Mouse (Mus musculus) hindbrain, embryonic 16.5 days (tissue): ENCODE data around the gene Trpc7. TPM values are rescaled to one million over a fixed set of nuclear protein-coding genes. Genes with fewer than 3 reads are reported as not detected.

Experiments used
- ATAC-seq: fragments of 200-750 bp; cut with Nextera tagmentation; 2 replicates; pipeline ENCODE4 v1.8.0; 2017; ENCODE audit warnings: moderate TSS enrichment, moderate library complexity
- H3K27ac ChIP-seq: fragments of 300-500 bp; sonication (generic); 2 replicates; pipeline ENCODE4 v1.5.1; 2014; ENCODE audit warnings: low read depth, mild to moderate bottlenecking, control low read depth, low read length, moderate library complexity
- H3K27me3 ChIP-seq: fragments of 300-500 bp; sonication (generic); replicated peaks from 2 replicates; pipeline ENCODE4 v1.6.1; 2014; ENCODE audit warnings: low read length; ENCODE audit not compliant: control insufficient read depth, insufficient read depth
- H3K36me3 ChIP-seq: fragments of 300-500 bp; sonication (generic); 2 replicates; pipeline ENCODE4 v1.6.1; 2014; ENCODE audit warnings: mild to moderate bottlenecking, low read length, moderate library complexity, mixed read lengths; ENCODE audit not compliant: control insufficient read depth, insufficient read depth
- H3K4me1 ChIP-seq: fragments of 300-500 bp; sonication (generic); 2 replicates; pipeline ENCODE4 v1.6.1; 2014; ENCODE audit warnings: low read depth, low read length; ENCODE audit not compliant: control insufficient read depth, insufficient read depth
- H3K4me2 ChIP-seq: fragments of 300-500 bp; sonication (generic); 2 replicates; pipeline ENCODE4 v1.6.1; 2014; ENCODE audit warnings: mild to moderate bottlenecking, low read length, control low read depth, moderate library complexity
- H3K4me3 ChIP-seq: fragments of 300-500 bp; sonication (generic); 2 replicates; pipeline ENCODE4 v1.5.1; 2014; ENCODE audit warnings: mild to moderate bottlenecking, low read length, control low read depth, moderate library complexity
- H3K9ac ChIP-seq: fragments of 300-500 bp; sonication (generic); 2 replicates; pipeline ENCODE4 v1.6.1; 2014; ENCODE audit warnings: low read depth, mild to moderate bottlenecking, control low read depth, low read length, moderate library complexity
- H3K9me3 ChIP-seq: fragments of 300-500 bp; sonication (generic); 2 replicates; pipeline ENCODE4 v1.6.1; 2014; ENCODE audit warnings: mild to moderate bottlenecking, low read length, moderate library complexity; ENCODE audit not compliant: control insufficient read depth
- WGBS: fragments of 180-500 bp; shearing (Covaris S2); extraction: QIAGEN DNeasy Blood & Tissue Kit; methylation state at CpG from one replicate; pipeline ENCODE4 v1.1.7; 2014; 5-methylcytosine and 5-hydroxymethylcytosine counted together
- polyA plus RNA-seq: library from polyadenylated mRNA; unstranded; fragments of >200 nt; fragmentation: Nextera tagmentation; extraction: Ambion mirVana; gene quantifications from 2 replicates; pipeline ENCODE4 v1.2.1, GENCODE M21; 2015

Trpc7 gene
- polyA plus RNA-seq, 1 experiment from 2014 or later = 6.3 TPM

DNA sequence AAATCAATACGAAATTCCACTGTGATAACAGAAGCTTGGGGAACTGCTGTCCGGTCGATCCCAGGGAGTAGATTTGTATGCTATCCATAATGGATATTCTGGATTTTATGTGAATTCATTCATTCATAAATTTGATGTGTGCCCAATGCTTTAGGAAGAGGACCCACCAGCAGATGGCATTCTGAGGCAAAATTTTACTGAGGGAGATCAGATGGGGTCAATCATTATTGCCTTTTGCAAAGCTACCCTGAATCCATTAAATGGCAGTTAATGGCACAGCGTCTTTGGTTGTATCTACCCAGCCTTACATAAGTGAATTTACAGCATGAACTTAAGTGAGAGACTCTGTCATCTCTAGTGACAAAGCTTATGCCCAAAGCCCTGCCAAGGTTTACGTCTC is 1.2 kb downstream of the Trpc7 start:
- H3K36me3 ChIP-seq = no peaks in the 10 kb centered on the region
- H3K4me1 ChIP-seq = no peaks in the 10 kb centered on the region; the same call in 1 of the 2 replicates
- peak overlapping the region; percentile 51 for H3K4me2 ChIP-seq
- 68% methylated on average over 5 of the region's 5 CpGs for WGBS
- H3K4me3 ChIP-seq = peak overlapping the region; percentile 41
- H3K9ac ChIP-seq = no peak overlapping the region
- no peaks in the 10 kb centered on the region for H3K9me3 ChIP-seq
- no peak overlapping the region for H3K27ac ChIP-seq
- ATAC-seq = no peak
- H3K27me3 ChIP-seq = no peaks in the 10 kb centered on the region; the same call in 1 of the 2 replicates

DNA sequence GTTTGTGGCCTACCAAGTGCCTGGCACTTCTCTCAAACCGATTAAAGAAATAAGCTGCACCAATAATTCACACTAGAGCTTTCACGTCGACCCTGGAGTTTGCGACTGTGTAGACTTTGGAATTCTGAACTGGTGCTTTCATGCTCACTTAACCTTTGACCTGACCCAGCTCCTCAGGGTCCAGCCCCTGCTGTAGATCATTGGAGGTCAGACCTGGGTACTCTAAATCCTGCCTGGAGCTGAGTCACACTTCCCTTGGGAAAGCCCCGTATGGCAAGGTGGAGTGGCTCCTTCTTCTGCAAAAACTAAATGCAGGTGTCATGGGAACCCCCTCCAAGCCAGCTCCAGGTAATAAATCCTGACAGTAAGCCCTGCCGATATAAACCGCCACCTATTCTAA is 5.9 kb downstream of the Trpc7 start:
- no peaks in the 10 kb centered on the region; the same call in 1 of the 2 replicates for H3K4me1 ChIP-seq
- H3K36me3 ChIP-seq = peaks cover 7% of the 10 kb centered on the region; the same call in 1 of the 2 replicates
- H3K4me2 ChIP-seq = no peak overlapping the region
- H3K9me3 ChIP-seq = no peaks in the 10 kb centered on the region
- no peaks in the 10 kb centered on the region; the same call in 1 of the 2 replicates for H3K27me3 ChIP-seq
- 40% methylated on average over 7 of the region's 7 CpGs for WGBS
- H3K27ac ChIP-seq = no peak overlapping the region
- H3K4me3 ChIP-seq = no peak overlapping the region
- no peak for ATAC-seq
- H3K9ac ChIP-seq = no peak overlapping the region

DNA sequence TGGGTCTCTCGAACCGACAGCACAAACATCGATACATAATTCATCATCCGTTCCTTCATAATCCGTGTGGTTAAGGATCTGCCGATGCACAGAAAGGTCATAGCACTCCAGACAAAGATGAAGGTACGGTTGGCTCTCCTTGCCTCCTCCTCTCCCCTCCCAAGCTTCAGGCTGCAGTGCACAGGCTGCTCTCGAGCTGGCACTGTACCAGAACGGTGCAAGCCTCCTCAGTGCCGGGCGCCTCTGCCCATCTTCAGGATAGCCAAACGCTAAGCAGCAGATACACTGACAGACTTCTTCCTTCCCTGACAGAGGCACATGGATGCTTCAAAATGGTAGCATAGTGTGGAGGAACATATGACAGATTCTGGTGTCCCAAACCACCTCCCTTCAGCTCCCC is 12.9 kb downstream of the Trpc7 start:
- no peak for ATAC-seq
- WGBS = 69% methylated on average over 12 of the region's 12 CpGs
- Histone ChIP-seq H3K36me3 (peaks cover 7% of the 10 kb centered on the region; the same call in 1 of the 2 replicates), H3K4me1 (peaks cover 3% of the 10 kb centered on the region; the same call in 1 of the 2 replicates), H3K27ac (no peak overlapping the region), H3K4me3 (no peak overlapping the region), H3K9me3 (no peaks in the 10 kb centered on the region), H3K9ac (no peak overlapping the region), H3K27me3 (no peaks in the 10 kb centered on the region), H3K4me2 (no peak overlapping the region)

DNA sequence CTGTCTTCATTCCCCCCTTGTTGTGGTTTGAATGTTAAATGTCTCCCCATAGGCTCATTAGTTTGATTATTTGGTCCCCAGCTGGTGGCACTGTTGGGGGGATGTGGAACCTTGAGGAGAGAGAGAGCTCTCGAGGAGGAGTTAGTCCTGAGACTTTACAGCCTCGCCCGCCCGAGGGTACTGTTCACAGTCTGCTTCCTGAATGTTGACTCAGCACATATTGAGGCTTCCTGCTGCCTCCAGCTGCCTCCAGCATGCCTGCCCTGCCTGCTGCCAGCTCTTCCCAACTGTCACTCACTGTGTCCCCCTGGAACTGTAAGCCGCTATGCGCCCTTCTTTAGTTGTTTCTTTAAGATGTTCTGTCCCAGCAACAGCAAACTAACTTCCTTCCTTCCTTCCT is 31.2 kb downstream of the Trpc7 start:
- Histone ChIP-seq H3K27me3 (no peaks in the 10 kb centered on the region), H3K4me3 (no peak overlapping the region), H3K9ac (no peak overlapping the region), H3K4me1 (no peaks in the 10 kb centered on the region; the same call in 1 of the 2 replicates), H3K9me3 (no peaks in the 10 kb centered on the region), H3K27ac (no peak overlapping the region), H3K4me2 (no peak overlapping the region), H3K36me3 (no peaks in the 10 kb centered on the region)
- ATAC-seq = no peak
- WGBS = 81% methylated on average over 6 of the region's 6 CpGs

DNA sequence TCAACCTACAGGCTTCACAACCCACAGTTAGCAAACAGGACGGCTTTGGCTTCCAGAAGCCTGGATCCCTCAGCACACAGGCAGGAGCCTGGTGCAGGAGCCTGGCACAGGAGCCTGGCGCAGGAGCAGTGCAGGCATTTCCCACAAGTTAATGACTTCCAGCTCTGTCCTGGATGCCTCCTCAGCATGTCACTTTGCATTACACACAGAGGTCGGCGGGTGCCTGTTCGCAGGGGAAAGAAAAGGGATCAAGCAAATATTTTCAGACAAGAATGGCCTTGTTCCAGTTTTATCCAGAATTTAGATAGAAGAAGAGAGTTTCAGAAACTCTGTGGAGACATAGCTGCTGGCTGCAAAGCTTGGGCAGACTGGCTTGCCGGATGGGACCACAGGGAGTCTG is 33.8 kb downstream of the Trpc7 start:
- Histone ChIP-seq H3K4me1 (no peaks in the 10 kb centered on the region; the same call in 1 of the 2 replicates), H3K27ac (no peak overlapping the region), H3K27me3 (no peaks in the 10 kb centered on the region), H3K9ac (no peak overlapping the region), H3K36me3 (no peaks in the 10 kb centered on the region), H3K4me2 (no peak overlapping the region), H3K9me3 (no peaks in the 10 kb centered on the region), H3K4me3 (no peak overlapping the region)
- ATAC-seq = no peak
- 50% methylated on average over 6 of the region's 6 CpGs for WGBS

DNA sequence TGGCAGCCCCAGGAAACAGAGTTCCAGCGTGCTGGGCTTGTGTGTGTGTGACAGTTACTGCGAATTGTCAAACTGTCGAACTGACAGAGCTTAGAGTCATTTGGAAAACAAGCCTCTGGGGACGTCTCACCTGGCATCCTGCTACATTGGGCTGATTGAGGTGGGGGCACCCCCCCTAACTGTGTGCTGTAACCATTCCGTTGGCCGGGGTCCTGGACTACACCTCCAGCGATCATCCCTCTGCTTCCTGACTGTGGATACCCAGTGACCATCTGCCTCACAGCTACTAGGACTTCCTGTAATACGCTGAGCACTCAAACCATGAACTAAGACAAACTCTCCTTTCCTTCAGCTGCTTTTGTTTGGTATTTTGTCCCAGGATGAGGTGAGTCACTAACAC is 41.3 kb downstream of the Trpc7 start:
- Histone ChIP-seq H3K9ac (no peak overlapping the region), H3K27me3 (no peaks in the 10 kb centered on the region), H3K27ac (no peak overlapping the region), H3K4me2 (no peak overlapping the region), H3K9me3 (no peaks in the 10 kb centered on the region), H3K36me3 (no peaks in the 10 kb centered on the region), H3K4me3 (no peak overlapping the region), H3K4me1 (no peaks in the 10 kb centered on the region)
- ATAC-seq = no peak
- 65% methylated on average over 8 of the region's 8 CpGs for WGBS

DNA sequence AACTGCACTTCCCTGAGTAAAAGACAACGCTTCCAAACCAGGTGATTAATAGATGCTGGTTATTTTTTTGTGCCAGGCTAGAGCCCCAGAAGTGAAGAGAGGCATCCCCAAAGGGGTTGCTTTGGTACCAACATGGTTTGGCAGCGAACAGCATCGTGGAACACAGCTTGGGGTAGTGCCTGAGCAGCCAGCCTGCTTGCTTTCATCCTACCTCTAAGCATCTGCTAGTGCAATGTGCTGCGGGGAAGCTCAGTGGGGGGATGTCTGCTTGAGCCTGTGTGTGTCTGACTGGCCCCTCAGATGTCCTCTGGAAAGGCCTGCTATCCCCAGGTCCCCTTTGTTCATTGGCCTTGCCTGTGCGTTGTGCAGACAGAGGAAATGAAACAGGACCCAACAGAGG is 42.4 kb downstream of the Trpc7 start:
- no peak overlapping the region for H3K4me2 ChIP-seq
- H3K4me1 ChIP-seq = no peaks in the 10 kb centered on the region
- no peaks in the 10 kb centered on the region for H3K36me3 ChIP-seq
- H3K9me3 ChIP-seq = no peaks in the 10 kb centered on the region
- no peak overlapping the region for H3K27ac ChIP-seq
- H3K27me3 ChIP-seq = no peaks in the 10 kb centered on the region
- WGBS = 35% methylated on average over 5 of the region's 5 CpGs
- no peak for ATAC-seq
- H3K4me3 ChIP-seq = no peak overlapping the region
- no peak overlapping the region; the same call in 1 of the 2 replicates for H3K9ac ChIP-seq

DNA sequence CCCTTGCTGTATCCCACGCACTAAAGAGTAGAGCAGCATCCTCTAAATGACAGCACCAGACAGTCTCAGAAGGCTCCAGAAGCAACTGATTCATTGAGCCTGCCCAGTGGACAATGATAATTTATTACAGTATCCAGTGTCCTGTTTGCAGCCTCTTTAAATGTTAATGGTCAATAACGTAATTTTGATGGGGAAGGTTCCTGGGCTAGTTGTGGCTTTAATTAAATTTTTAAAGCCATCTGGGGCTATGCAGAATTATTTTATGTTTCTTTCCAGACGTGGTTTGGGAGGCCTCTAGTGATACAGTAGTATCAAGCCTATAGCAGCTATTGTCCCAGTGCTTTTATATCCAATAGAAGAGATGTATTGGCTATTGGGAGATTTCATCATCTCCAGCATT is 49.9 kb downstream of the Trpc7 start:
- 80% methylated on average over 3 of the region's 3 CpGs for WGBS
- Histone ChIP-seq H3K27me3 (no peaks in the 10 kb centered on the region), H3K9ac (no peak overlapping the region), H3K4me3 (no peak overlapping the region), H3K9me3 (no peaks in the 10 kb centered on the region), H3K4me1 (no peaks in the 10 kb centered on the region), H3K36me3 (no peaks in the 10 kb centered on the region), H3K4me2 (no peak overlapping the region), H3K27ac (no peak overlapping the region)
- no peak for ATAC-seq

DNA sequence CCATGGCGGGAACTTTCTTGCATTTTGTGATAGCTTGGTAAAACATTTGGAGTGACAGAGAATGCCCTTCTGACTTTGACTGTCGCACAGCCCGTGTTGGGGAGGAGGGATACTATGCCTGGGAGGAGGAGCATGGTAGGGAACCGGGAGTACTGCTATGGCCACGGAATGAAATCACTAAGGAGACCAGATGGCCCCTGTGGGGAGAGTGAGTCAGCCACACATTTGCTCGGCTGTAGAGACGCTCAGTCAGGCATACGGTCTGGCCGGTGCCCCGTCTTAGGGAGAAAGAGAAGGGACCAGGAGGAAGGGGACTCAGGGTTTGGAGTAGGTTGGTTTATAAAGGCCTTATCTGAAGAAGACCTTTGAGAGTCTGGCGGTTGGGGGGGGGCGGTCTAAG is 80.3 kb downstream of the Trpc7 start:
- no peak for ATAC-seq
- Histone ChIP-seq H3K27me3 (no peaks in the 10 kb centered on the region; the same call in 1 of the 2 replicates), H3K4me3 (no peak overlapping the region), H3K4me1 (no peaks in the 10 kb centered on the region), H3K9ac (no peak overlapping the region), H3K27ac (no peak overlapping the region), H3K36me3 (no peaks in the 10 kb centered on the region), H3K9me3 (no peaks in the 10 kb centered on the region), H3K4me2 (no peak overlapping the region)
- 84% methylated on average over 12 of the region's 12 CpGs for WGBS
